Mouse (Mus musculus) megakaryocyte, embryonic 14.5 days (primary cell): Measurements from ENCODE around the gene Adcy4. TPM values are rescaled to one million over a fixed set of nuclear protein-coding genes. Genes with fewer than 3 reads are reported as not detected.

Experiments
- H3K27me3 ChIP-seq: replicated peaks from 2 replicates; pipeline ENCODE3; 2012; ENCODE audit warnings: inconsistent platforms
- H3K36me3 ChIP-seq: replicated peaks from 2 replicates; pipeline ENCODE3; 2012; ENCODE audit warnings: low read length, inconsistent platforms, mixed read lengths
- H3K4me1 ChIP-seq: 2 replicates; pipeline ENCODE4 v1.6.1; 2012; ENCODE audit warnings: inconsistent platforms
- H3K4me3 ChIP-seq: replicated peaks from 2 replicates; pipeline ENCODE3; 2012; ENCODE audit warnings: moderate library complexity, mild to moderate bottlenecking, inconsistent platforms
- H3K9me3 ChIP-seq: 2 replicates; pipeline ENCODE4 v1.6.1; 2012; ENCODE audit warnings: inconsistent platforms
- FLI1 ChIP-seq: IDR thresholded peaks from 2 replicates; pipeline ENCODE4 v1.6.1; 2012; ENCODE audit warnings: low read length, inconsistent platforms, mixed read lengths
- GATA1 ChIP-seq: IDR thresholded peaks from 3 replicates; pipeline ENCODE4 v1.6.1; 2012; ENCODE audit warnings: mixed read lengths, low read length, inconsistent platforms, borderline replicate concordance
- polyA plus RNA-seq: library from polyadenylated mRNA; stranded (reverse); fragments of >175 nt; gene quantifications from 2 replicates; pipeline ENCODE4 v1.2.3, GENCODE M21; 2012; ENCODE audit warnings: low replicate concordance; ENCODE audit not compliant: insufficient read depth

The Adcy4 gene
- polyA plus RNA-seq, 1 experiment = not detected

DNA sequence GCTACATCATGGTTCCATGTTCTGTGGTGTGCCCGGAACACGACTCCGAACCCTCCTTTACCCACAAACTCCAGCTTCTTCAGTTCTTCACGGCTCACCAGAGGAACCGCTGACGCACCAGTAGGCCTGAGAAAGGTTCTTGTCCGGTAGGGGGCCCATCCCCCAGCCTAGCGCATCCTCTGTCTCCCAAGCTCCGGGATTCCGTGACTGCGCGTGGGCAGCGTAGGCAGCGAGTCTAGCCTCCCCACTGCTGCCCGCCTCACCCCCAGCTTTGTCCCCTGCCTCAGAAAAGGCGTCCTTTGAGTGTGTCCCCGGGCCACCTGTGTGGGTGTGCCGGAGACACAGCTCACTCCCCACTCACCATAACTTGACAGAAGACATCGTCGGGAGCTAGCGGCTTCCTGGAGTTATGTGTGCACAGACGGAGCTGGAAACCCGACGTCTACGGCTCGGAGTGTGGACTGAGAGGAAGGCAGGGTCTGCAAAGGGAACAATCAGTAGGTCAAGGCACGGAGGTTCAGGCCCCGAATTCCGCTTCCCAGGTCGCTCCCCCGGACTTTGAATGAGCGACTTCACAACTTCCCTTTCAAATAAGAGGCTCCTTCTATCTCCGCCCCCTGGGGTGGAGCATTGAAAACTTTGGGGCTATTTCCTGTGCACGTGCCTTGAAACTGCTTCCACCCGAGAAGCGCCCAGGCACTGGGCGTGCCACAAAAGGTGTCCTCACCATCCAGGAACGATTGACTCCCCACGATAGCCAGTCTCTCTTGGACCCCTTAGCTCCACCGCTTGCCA, 4.6 kb upstream of the Adcy4 start, which contains the start of gene Ripk3:
Ripk3 (minus strand) TSS at position 610 of the 795 bp plus-strand sequence.
- peaks cover 35% of the 10 kb centered on the region for H3K36me3 ChIP-seq
- no peak for TF ChIP-seq GATA1
- no peak for TF ChIP-seq FLI1
- peak within 1 kb of the TSS; percentile 92 for H3K4me3 ChIP-seq
- H3K27me3 ChIP-seq = peaks cover 6% of the 10 kb centered on the region
- H3K9me3 ChIP-seq = no peaks in the 10 kb centered on the region
- peaks cover 17% of the 10 kb centered on the region for H3K4me1 ChIP-seq

DNA sequence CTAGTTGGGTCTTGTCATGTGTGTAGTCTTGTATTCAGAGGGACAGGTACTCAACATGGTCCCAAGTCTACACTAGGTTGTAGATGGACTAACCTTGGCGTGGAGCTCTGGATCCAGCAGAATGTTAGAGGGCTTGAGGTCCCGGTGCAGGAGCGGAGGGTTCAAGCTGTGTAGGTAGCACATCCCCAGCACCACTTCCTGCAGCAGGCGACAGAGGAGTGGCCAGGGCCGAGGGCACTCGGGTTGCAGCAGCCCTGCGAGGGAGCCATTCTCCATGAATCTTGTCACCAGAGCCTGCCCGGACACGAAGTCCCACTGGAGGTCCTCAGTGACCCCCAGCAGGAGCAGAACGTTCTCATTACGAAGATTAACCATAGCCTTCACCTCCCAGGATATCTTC, 3.8 kb upstream of the Adcy4 start:
- Histone ChIP-seq H3K36me3 (peaks cover 35% of the 10 kb centered on the region), H3K4me3 (peak overlapping the region; percentile 92), H3K27me3 (peaks cover 9% of the 10 kb centered on the region), H3K9me3 (no peaks in the 10 kb centered on the region), H3K4me1 (peaks cover 24% of the 10 kb centered on the region)
- no peak for TF ChIP-seq GATA1
- TF ChIP-seq FLI1 = no peak

DNA sequence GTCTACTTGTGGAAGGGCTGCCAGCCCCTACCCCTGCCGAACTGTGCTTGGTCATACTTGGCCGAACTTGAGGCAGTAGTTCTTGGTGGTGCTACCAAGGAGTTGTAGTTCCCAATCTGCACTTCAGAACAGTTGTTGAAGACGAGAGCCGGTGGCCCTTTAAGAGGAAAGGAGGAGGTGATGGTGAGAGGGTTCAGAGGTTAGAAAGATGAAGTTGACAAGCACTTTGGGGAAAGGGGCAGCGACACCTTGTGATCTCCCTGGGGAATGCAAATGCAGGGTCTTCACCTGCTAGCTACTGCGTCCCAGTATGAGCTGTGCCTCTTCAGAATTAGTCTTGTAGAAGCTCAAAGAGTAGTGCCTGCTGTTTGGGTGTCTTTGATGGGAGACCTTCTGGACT, 1.3 kb upstream of the Adcy4 start:
- H3K4me3 ChIP-seq = no peak overlapping the region

DNA sequence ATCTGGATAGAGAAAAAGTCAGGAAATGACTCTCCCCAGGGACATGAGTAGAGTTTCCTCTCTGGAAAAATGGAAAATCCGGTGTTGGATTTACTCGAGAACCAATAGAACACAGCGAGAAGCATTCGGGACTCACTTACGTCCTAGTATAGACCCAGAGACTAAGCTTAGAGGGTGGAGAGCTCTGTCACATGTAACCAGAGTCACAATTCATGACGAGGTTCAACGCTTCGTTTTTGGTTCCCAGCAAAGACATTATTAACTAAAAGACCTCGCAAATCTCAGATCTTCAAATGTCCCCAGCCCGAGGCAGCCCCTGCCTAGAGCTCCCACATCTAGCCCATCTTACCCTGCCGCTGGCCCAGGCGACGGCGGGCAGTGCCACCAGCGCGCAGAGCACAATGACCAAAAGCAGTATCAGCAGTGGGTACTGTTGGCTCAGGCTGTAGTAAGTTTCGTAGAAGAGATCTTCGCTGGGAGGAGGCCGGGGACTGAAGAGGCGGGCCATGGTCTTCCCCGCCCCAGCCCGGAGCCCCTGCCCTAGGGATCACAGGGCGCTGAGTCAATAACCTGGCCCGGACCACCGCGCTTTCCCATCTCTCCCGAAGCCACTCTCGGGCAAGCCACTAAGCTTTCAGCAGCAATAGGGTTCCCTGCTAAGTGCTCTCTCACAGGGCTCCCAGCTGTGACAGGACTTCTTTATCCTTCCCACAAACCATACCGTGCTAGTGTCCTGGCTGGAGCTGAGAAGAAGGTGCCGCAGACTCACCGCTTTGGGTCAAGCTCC, 531 bp downstream of the Adcy4 start:
- TF ChIP-seq FLI1 = no peak
- TF ChIP-seq GATA1 = no peak
- peaks cover 35% of the 10 kb centered on the region for H3K36me3 ChIP-seq
- H3K4me1 ChIP-seq = peaks cover 41% of the 10 kb centered on the region
- no peak overlapping the region for H3K4me3 ChIP-seq
- H3K9me3 ChIP-seq = no peaks in the 10 kb centered on the region
- H3K27me3 ChIP-seq = peaks cover 32% of the 10 kb centered on the region

More for the DNA sequence above, 1.3 kb upstream of the Adcy4 start:
- TF ChIP-seq FLI1 = no peak
- no peak for TF ChIP-seq GATA1
- Histone ChIP-seq H3K9me3 (no peaks in the 10 kb centered on the region), H3K27me3 (peaks cover 17% of the 10 kb centered on the region), H3K4me1 (peaks cover 43% of the 10 kb centered on the region), H3K36me3 (peaks cover 35% of the 10 kb centered on the region)

DNA sequence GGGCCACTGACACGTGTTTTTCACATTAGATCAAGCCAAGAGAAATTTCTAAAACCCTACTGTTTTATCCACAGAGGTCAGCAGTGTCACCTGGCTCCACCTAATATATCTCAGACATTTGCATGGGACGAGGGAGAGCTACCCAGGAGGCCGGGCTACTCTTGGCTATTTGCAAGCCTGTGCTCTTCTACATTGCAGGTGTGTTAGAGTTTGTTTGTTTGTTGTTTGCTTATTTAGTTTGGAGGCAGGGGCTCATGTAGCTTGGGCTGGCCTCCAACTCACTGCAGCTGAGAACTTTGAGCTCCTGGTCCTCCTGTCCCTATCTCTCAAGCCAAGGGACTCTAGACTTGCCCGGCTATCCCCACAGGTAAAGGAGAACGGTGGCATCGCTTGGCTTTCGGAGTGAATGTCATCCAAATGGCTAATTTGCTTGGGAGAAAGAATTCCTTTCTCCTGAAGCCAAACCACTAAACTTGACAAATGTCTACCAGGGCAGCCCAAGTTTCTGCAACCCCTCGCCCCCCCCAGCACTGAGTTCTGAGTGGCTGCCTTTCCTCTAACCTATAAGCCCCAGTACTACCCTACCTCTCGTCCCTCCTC, 1.4 kb downstream of the Adcy4 start:
- Histone ChIP-seq H3K9me3 (no peaks in the 10 kb centered on the region), H3K4me3 (no peak overlapping the region), H3K4me1 (peaks cover 39% of the 10 kb centered on the region), H3K27me3 (peaks cover 36% of the 10 kb centered on the region), H3K36me3 (peaks cover 32% of the 10 kb centered on the region)
- TF ChIP-seq GATA1 (no peak), FLI1 (no peak)

DNA sequence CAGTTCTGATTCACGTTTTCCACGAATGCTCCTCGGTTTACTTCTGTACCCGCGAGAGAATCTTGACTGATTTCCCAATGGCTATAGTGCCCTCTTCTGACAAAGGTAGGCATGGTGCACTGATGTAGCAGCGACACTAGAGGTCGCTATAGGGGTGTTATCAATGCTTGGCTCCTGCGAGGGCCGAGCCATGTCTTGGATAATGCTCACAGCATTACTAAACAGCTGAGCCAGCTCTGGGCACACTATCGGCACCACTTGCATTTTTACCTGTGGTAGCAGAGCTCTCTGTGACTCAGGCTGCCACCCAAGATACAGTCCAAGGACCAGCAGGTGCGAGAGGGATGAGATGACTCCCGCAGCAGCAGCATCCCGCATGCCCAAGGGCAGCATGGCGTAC, 2.6 kb downstream of the Adcy4 start:
- H3K27me3 ChIP-seq = peaks cover 36% of the 10 kb centered on the region
- H3K36me3 ChIP-seq = peaks cover 20% of the 10 kb centered on the region
- TF ChIP-seq FLI1 = no peak
- no peak for TF ChIP-seq GATA1
- no peaks in the 10 kb centered on the region for H3K9me3 ChIP-seq
- peaks cover 42% of the 10 kb centered on the region for H3K4me1 ChIP-seq
- H3K4me3 ChIP-seq = peak overlapping the region; percentile 84

DNA sequence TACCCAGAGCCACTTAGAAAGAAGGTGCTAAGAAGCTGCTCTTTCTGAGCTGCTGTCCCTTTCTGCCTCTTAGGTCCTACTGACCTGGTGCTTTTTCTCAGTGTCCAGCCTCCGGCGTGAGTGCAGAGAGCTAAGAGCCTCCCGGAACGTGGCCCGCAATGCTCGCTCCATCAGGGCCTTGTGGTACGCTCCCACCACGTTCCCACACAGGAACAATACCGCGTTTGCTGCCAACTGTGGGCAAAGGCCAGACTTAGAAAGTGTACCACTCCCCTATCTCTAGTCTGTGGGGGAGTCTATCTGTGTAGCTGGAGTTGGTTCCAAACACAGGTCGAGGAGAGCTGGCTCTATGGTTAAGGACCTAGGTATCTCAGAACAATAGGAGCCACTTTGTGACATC, 3.2 kb downstream of the Adcy4 start:
- Histone ChIP-seq H3K4me3 (no peak overlapping the region), H3K4me1 (peaks cover 42% of the 10 kb centered on the region), H3K9me3 (no peaks in the 10 kb centered on the region), H3K36me3 (peaks cover 14% of the 10 kb centered on the region), H3K27me3 (peaks cover 37% of the 10 kb centered on the region)
- TF ChIP-seq FLI1 = no peak
- TF ChIP-seq GATA1 = no peak

DNA sequence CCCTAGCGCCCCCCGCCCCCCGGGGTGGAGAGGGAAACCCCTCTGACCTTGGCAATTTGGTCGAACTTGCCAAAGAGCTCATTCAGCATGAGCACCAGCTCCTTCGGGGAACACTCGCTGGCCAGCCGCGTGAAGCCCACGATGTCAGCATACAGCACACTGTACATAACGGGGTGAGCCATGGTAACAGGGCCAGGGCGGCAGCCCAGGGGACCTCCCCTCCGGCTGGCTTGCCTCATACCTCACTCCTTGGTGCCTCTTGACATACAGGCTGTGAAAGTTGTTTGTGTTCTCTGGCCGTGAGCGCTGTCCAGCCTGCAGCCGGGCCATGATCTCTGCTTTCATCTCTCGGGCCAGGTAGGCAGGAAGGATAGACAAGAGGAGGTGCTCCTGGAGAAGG, 4.2 kb downstream of the Adcy4 start:
- H3K36me3 ChIP-seq = peaks cover 4% of the 10 kb centered on the region
- TF ChIP-seq GATA1 = no peak
- no peak for TF ChIP-seq FLI1
- no peak overlapping the region for H3K4me3 ChIP-seq
- H3K27me3 ChIP-seq = peaks cover 44% of the 10 kb centered on the region
- no peaks in the 10 kb centered on the region for H3K9me3 ChIP-seq
- H3K4me1 ChIP-seq = peaks cover 42% of the 10 kb centered on the region

DNA sequence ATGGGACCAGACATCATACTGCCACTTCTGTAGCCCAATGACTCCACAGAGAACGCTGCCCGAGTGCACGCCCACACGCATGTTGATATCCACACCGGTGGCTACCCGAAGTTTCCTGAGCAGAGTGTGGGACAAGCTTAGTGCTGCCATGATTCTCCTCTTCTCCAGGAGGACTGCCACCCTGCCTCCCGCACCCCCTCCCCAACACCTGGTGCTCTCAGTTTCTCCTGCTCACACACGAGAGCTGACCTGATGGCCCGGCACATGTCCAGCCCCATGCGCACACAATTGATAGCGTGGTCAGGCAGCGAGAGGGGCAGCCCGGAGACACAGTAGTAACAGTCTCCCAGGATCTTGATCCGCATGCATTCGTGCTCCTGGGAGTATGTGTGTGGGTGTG, 5.2 kb downstream of the Adcy4 start:
- Histone ChIP-seq H3K27me3 (peaks cover 50% of the 10 kb centered on the region), H3K4me3 (no peak overlapping the region), H3K9me3 (no peaks in the 10 kb centered on the region), H3K4me1 (peaks cover 50% of the 10 kb centered on the region), H3K36me3 (no peaks in the 10 kb centered on the region)
- no peak for TF ChIP-seq FLI1
- TF ChIP-seq GATA1 = no peak
